Mouse (Mus musculus): ENCODE data around the gene Fndc3b. TPM values are rescaled to one million over a fixed set of nuclear protein-coding genes. Genes with fewer than 3 reads are reported as not detected.

The Fndc3b gene
- total RNA-seq, 2 experiments from 2014 or later = 58.5 to 69.4 TPM

DNA sequence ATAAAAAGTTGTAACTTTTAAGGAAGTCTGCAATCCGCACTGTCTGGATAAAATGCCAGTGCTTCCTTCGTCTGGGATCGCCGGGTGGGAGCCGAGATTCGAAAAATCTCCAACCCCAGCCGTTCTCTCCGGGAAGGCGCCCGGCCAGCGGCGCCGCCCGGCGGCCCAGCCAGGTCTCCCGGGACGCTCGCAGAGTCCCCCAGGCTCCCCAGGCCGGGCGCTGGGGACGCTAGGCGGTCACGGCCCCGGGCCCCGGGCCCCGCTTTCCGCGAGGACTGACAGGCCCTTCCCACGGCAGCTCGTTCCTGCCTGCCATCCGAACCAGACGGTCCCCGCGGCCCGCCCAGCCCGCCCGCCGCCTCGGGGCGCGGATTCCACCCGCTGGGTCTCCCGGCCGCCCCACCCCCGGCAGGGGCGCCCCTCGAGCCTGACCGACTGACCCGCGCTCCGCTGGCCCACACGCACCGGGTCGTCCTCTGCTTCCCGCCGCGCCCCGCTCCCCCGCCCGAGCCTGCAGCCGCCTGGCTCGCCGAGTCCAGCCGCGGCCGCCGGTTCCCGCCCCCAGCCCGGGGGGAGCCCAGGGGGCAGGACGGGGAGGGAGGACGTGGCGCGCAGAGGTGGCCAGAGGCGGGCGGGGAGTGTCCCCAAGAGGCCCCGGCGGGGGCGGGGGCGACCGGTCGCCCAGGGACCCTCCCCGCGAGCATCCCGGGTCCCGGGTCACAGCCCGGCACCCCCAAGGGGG is 1.0 kb downstream of the Fndc3b start:
- peak; percentile 80 for DNase-seq (ENCODE audit: low spot score)
- intact Hi-C loops (cut with DNase I) = loop anchor here (2.0 to 5.0 kb wide), 4 partner anchors 53 to 243 kb away; partner anchors contain the start of gene Pld1

DNA sequence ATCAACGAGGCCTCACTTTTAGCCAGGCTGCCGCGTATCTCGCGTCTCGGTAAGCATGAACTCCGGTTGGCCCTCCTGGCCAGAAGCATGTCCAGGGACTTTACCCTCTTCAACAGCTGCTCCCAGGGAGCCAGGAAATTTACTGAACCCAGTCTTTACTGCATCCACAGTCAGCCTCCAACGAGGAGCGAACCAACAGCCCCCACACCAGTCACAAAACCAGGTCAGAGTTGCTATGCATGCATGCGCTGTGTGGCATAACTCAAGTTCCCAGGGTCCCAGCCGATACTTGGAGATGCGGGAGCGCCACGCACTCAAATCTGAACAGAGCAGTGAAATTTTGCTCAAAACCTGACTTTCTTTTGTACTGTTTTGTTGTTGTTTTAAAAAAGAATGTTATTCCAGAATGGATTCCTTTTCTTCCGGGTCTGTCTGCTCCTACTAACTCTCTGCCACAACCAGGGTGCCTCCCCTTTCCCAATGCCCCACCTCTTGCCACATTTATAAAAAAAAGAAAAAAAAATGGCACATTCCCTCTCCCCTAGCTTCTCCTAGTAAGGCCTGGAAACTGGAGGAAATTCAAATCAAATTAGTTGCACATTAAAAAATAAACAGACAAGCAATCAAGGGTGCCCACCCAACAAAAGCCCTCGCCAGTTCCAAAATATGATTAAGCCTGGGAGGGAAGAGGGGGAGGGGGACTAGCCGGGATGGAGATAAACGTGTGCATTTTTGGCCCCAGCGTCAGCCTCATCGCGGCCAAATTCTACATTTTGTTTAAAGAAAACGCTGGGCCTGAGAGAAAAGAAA is 1.8 kb downstream of the Fndc3b start:
- intact Hi-C loops (cut with DNase I) = loop anchor here (5.0 kb wide), 1 partner anchor 52 kb away; no protein-coding TSS in a partner anchor
- DNase-seq (ENCODE audit: low spot score) = no peak

DNA sequence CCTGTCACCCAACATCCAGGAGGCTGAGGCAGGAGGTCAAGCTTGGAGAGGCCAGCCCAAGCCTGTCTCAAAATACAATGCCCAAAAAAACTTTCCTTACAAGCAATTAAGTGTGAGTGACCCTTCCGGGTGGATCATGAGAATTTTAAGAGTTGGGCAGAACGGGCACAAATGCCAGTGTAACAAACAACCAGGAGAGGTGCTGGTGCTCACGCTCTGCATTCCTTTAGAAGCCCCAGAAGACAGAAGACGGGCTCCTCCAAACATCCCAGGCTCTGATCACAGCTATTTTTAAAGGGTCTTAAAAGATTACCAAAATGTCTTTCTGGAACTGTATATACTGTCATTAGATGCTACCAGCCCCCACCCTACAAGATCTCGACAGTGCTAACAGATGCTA is 2.5 kb downstream of the Fndc3b start:
- no peak for DNase-seq (ENCODE audit: low spot score)
- intact Hi-C loops (cut with DNase I) = loop anchor here (5.0 kb wide), 1 partner anchor 51 kb away; no protein-coding TSS in a partner anchor

DNA sequence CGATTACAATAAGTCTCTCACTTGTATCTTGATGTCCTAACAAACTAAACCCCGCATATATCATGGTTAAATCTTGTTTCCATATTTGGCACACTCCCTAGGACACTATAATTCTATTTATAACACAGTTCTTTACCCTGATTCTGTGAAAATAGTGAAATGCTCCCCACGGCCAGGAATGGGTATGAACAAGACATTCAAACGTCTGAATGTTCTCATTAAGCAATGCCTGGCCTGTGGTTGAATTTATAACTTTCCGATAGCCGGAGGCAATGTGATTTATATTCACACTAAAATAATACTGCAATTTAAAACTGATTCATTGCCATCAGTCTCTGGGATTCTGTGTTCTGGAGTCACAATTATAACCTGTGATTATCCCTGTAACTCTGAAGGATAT is 5.3 kb downstream of the Fndc3b start:
- no peak for DNase-seq (ENCODE audit: low spot score)
- intact Hi-C loops (cut with DNase I) = loop anchor here (5.0 kb wide), 1 partner anchor 48 kb away; no protein-coding TSS in a partner anchor

DNA sequence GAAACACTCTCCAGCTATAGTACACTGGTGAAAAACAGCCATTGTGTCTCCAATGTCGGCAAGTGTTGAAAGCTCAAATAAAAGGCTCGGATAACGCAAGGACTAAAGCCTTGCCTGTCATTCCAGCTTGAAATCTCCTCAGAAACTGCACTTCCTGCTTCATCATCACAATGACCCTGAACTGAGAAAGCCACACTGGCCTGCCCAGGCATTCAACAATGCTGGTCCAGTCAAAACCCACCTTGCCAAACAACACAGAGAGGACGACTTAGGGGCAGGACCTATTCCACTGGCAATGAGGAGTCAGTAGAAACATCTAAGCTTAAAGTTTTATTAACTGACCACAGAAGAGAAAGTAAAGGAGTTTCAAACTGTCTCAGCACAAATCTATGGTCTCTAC is 6.1 kb downstream of the Fndc3b start:
- intact Hi-C loops (cut with DNase I) = loop anchor here (5.0 kb wide), 1 partner anchor 48 kb away; no protein-coding TSS in a partner anchor

DNA sequence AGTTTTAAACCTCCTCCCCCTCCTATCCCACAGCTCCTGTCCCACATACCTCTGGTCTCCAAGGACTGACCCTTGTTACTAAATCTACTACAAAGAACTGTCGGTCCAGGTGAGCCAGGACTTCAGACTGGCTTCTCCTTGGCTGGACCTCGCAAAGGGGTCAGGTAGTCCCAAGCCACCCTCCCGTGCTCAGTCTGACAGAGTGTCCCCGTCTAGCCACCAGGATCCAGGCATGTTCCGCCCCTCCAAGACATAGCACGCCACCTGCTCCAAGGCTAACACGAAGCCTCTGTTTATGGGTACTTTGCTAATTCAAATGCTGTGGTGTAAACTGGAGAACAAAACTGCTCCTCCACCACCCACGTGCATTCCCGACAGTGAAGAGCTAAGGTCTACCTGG is 6.5 kb downstream of the Fndc3b start:
- intact Hi-C loops (cut with DNase I) = loop anchor here (5.0 kb wide), 1 partner anchor 47 kb away; no protein-coding TSS in a partner anchor
- DNase-seq (ENCODE audit: low spot score) = no peak

More for the DNA sequence above, 6.1 kb downstream of the Fndc3b start:
- DNase-seq (ENCODE audit: low spot score) = no peak

DNA sequence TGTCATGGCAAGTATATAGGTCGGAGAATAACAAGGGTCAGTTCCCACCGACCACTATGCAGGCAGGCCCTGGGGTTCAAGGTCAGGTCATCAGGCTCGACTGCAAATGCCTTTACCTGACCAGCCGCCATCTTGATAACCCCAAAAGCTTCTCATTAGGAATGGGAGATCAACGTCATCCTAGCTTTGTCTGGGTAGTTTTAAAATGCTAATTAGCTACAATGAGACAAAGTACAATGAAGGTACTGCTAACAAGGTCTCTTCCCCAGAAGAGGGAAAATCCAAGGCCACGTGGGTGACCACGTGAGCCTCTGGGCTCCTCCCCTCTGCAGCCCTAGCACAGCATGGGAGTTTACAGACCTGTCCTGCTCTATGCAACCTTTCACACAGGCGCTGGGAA is 7.6 kb downstream of the Fndc3b start:
- intact Hi-C loops (cut with DNase I) = no loop called here
- no peak for DNase-seq (ENCODE audit: low spot score)

DNA sequence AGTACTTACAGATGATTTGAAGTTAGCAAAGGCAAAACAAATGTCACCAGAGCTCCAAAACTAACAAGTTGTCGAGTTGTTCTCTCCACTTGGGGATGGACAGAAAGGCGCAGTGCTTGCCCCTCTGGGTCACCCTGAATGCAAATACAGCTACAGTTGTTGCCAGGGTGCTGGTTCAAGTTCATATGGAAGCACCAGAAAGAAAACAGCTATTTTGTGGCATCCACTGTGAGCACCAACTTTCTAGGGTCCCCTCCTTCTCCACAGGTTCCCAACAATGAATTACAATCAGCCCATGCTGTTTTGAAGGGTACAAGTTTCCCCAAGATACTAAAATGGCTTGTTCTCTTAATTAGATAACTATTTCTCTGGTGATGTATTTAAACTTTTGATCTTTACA is 8.0 kb downstream of the Fndc3b start:
- DNase-seq (ENCODE audit: low spot score) = no peak
- intact Hi-C loops (cut with DNase I) = no loop called here

DNA sequence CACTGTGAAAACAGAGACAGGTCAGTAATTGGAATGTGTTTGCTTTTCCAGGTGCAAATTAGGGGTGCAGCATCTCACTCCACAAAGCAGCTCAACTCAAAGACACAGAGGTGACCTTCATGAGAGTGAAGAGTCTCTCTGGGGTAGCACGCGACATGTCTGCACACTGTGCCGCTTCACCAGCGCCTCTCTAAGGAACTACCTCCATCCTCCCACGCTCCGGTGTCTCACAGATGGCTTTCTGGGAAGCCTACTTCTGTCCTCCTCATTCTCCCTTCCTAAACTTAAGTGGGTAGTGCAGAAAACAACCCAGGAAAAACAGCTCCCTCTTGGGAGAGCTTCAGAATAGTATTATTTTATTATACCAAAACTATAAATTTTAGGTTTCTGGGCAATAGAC is 12.4 kb downstream of the Fndc3b start:
- DNase-seq (ENCODE audit: low spot score) = no peak
- intact Hi-C loops (cut with DNase I) = no loop called here

DNA sequence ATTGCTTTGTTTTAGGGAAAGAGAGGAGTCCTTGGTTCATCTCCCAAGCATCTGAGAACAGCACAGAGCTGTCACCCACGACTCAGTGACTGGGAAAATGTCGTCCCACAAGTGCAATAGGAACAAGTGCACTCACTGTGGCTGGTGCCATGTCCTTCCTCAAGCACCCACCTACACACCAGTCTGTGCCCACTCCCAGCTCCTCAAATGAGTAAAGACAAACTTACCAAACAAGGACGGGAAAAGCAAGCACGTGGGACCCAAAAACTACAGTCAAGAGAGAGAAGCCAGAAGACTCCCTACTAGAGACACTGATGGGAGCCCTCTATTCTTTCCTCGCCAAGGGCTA is 14.7 kb downstream of the Fndc3b start:
- no peak for DNase-seq (ENCODE audit: low spot score)
- intact Hi-C loops (cut with DNase I) = no loop called here

DNA sequence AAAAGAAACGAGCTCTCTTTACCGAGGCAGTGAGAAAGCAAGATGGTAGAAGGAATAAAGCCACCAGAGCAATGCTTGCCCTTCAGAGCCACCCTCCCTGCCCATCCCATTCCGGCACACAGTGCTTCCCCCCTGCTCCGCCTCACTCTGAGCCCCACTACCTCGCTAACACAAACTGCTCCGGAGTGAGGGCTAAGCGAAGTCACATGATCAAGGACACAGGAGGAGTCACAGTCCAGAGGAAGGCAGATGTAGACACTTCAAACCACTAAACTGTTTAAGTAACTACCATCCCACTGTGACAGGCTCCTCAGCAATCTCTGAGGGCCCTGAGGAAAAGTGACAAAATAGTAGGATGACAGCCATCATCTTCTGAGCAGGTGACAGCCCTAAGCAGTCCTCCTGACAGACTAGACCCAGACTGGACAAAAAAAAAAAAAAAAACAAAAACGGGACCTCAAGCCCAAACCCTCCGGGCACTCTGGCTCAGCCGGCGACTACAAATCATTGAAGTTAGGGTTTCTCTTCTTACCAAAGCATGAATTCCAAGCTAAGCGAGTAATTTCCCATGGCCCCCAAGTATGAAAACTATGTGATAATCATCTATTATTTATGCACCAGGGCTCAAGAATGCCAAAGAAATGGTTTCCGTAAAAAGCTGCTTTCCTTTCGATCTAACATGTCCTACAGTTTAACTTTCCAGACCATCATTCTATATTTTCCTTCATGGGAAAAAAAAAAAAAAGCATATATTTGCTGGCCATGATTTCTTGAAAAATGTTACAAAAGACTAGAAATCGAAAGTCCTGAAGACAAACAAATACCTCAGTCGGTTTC is 15.3 kb downstream of the Fndc3b start:
- no peak for DNase-seq (ENCODE audit: low spot score)
- intact Hi-C loops (cut with DNase I) = no loop called here

DNA sequence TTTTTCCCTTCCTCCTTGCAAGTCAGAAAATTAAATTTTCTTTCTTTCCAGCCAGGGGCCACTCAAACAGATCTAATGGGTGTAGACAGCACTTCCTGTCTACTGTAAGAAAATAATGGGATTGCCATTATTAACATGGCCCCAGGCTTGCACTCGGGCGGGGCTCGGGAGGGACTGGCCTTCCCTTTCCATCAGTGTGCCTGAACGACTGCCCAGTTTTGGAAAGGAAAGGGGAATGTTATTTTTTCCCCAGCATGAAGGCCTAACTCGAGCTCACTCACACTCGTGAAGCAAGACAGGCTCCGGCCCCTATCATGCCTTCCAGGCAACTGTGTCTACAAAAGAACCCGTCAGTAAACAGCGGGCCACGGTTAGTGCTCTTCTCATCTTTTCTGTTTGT is 16.5 kb downstream of the Fndc3b start:
- intact Hi-C loops (cut with DNase I) = no loop called here

DNA sequence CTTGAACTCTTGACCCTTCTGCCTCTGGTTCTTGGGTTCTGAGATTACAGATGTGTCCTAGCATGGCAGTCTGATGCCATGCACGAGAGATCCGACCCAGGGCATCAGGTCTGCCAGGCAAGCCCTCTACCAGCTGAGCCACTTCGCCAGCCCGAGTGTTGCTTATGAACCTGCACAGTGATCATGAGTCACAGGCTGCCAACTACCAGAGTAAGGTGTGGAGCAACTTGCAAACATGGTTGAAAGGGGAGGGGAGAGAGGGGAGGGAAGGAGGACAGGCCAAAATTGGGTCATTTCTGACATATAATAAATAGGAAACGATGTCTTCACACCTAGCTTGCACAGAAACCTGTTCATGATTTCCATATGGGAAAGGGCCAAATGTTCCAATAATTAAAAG is 17.0 kb downstream of the Fndc3b start:
- no peak for DNase-seq (ENCODE audit: low spot score)
- intact Hi-C loops (cut with DNase I) = no loop called here

More for the DNA sequence above, 16.5 kb downstream of the Fndc3b start:
- DNase-seq (ENCODE audit: low spot score) = no peak

DNA sequence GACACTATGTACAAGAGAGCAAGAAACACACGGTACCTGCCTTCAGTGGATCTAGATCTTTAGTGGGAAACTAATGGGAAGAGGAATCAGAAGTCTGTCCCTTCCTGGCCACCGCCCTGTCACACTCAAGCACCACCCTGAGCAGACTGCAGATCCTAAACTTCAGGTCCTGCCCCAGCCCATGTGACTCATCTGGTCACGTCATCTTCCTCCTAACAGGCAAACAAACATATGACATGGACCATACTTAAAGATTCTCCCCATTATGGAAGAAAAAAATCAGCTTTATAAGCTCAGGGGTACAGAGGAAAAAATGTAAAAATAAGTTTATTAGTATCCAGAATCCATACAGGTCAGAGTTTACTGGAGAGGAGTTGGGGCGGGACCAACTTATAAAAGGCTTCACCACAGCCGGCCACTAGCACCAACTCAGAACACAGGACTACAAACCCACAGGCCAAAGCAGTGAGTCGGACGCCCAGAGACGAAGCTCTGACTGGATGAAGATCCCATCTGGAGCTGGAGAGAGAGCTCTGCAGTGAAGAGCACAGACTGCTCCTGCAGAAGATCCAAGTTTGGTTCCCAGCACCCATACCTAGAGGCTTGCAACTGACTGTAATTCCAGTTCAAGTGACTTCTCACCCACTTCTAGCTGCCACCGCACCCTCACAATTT is 19.5 kb downstream of the Fndc3b start:
- DNase-seq (ENCODE audit: low spot score) = no peak
- intact Hi-C loops (cut with DNase I) = no loop called here

DNA sequence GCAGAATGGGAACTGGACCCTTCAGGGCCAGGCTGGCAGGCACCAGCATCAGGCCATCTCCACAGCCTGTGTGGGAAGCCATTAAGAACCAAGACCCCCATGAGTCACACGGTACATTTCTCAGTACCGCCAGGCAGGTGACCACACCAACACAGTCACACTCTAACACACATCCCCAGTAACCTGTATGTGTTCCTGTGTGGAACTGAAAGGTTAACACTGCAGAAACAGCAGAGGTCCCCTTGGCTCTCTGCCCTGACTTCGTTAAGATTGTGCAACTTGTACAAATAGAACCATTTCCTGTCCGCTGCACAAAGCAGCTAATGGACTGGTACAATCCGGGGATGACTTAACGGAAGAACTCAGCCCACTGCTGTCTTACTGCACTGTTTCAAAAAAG is 21.1 kb downstream of the Fndc3b start:
- peak; percentile 68 for DNase-seq (ENCODE audit: low spot score)
- intact Hi-C loops (cut with DNase I) = no loop called here

DNA sequence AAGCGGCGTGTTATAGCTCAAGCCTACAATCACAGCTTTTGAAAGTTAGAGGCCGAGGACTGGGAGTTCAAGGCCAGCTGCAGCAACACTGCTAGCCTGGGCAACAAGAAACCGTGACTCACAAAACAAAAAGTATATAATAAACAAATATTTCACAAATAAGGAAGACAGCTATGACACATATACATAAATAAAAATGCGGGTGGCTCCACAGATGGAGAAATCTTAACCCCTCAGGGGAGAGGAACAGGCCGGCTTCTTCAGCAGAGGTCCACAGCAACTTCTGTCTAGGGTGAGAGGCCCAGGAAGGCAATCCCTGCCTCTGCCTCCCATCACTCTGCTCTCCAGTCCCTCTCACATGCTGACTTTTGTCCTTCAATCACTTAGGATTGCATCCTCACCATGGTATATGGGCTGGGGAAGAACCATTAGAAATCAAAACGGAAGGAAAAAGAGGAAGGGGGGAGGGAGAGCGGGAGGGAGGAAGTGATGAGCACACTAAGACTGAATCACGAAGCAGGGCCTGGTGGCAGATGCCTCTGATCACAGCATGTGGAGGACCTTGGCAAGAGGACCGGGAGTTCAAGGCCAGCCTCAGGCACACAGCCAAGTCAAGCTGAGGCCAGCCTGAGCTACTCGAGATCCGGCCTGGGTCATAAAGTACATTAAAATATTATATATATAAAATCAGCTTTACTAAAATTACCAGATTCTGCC is 21.8 kb downstream of the Fndc3b start:
- intact Hi-C loops (cut with DNase I) = no loop called here
- DNase-seq (ENCODE audit: low spot score) = peak; percentile 50

DNA sequence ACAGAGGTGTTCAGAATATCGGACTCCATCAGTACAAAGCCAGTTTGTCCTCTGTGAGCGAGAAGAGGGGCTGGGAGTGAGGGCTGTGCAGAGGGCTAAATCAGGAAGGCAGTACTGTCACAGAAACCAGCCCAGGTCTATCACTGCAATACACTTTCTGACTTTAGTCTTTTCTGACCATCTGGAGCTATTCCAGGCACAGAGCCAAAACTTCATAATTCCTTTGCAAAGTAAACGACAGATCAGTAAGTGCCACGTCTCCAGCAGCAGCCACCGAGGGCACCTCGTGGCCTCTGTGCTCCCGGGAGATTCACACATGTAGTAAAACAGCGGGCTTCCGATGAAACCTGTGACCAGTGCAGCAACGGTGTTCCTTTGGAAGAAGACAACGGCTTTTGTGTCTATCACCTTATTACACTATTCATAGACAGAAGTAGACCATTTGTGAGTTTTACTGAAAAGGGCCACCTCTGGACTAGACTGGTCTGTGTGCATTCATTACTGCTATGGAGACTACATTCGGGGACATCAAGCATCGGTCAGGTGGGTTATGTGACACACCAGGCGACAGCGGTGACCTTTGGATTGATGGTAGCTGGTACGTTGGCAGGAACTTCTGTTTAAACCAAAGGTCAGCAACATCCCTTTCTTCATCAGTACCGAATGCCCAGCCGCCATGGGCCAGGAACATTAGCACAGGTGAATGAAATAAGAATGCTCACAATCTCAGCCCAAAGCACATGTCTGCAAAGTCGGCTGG is 24.2 kb downstream of the Fndc3b start:
- intact Hi-C loops (cut with DNase I) = no loop called here
- DNase-seq (ENCODE audit: low spot score) = no peak

DNA sequence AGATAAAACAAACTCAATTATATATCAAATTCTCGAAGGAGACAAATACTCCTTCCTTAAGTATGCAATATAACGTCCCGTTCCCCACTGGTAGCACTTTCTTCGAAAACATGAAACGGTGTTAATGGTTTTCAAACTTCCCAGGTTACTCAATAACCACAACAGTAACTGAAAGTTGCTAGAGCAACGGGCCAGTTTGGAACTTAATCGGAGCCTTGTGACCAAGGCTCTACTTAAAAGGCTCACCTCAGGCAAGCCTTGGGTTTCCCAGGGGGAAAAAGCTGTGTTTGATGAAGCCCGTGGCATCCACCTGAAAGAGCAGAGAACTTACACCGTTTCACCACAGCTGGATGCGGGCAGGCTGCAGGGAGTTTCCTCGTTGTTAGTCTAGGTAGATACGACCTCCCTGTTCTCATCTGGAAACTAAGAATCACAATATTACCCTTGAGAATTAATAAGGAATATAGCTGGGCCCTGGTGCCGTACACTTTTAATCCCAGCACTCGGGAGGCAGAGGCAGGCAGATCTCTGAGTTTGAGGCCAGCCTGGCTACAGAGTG is 25.4 kb downstream of the Fndc3b start:
- intact Hi-C loops (cut with DNase I) = no loop called here
- no peak for DNase-seq (ENCODE audit: low spot score)
